Mouse (Mus musculus): Measurements from ENCODE around the gene Fzr1. TPM values are rescaled to one million over a fixed set of nuclear protein-coding genes. Genes with fewer than 3 reads are reported as not detected.
A peak's percentile ranks its signal among the peaks of the same experiment; 100 is the strongest.

The Fzr1 gene
- polyA plus RNA-seq, 1 experiment from 2014 or later: 90.9 TPM

DNA sequence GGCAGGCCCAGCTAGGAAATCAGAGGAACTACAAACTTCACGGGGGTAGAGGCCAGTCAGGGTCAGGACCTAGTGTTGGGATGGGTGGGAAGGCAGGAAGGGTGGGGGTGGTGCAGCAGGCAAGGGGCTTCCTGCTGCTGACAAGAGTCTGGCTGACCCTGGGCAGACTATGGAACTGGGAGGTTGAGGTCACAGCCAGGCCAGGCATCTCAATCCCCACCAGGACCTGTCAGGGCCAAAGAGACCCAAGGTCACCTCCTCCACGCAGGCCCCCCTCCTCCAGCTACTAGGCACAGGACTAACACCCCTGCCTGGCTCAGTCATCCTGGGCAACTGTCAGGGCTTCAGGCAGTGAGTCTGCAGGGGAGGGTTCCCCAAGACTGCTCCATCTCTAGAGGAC is 50.4 kb downstream of the Fzr1 start:
- no peaks in the 10 kb centered on the region for H3K9me3 ChIP-seq
- H3K27ac ChIP-seq: peak overlapping the region; percentile 91
- no peak for ATAC-seq (ENCODE audit: insufficient number of reproducible peaks, low FRiP score, low TSS enrichment, low read depth)
- H3K36me3 ChIP-seq: peaks cover 51% of the 10 kb centered on the region
- H3K27me3 ChIP-seq: peaks cover 9% of the 10 kb centered on the region
- H3K4me1 ChIP-seq: peaks cover 46% of the 10 kb centered on the region
- H3K9ac ChIP-seq: no peak overlapping the region
- no peak overlapping the region for H3K4me2 ChIP-seq
- WGBS: 27% methylated on average over 2 of the region's 2 CpGs
- no peak overlapping the region for H3K4me3 ChIP-seq

DNA sequence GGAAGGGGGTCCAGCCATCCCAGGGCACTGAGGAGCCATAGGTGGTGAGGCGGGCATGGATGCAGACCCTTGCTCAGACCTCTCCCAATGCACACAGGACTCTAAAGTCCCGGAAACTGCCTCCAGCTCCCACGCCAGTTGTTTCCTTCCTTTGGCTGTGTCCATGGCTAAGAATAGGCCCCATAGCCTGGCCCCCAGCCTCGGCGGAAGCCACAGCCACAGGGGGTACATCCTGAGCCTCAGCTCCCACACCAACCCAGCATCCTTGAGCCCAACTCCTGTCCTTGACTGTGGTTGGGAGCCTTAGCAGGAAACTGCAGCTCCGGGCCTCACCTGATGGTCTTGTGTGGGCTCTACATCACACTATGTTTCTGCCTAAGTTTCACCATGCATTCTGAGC is 51.5 kb downstream of the Fzr1 start:
- H3K9me3 ChIP-seq: no peaks in the 10 kb centered on the region
- peaks cover 48% of the 10 kb centered on the region for H3K4me1 ChIP-seq
- no peak overlapping the region for H3K4me3 ChIP-seq
- WGBS: 71% methylated on average over 6 of the region's 6 CpGs
- no peaks in the 10 kb centered on the region for H3K27me3 ChIP-seq
- no peak overlapping the region for H3K27ac ChIP-seq
- ATAC-seq (ENCODE audit: insufficient number of reproducible peaks, low FRiP score, low TSS enrichment, low read depth): no peak
- no peak overlapping the region for H3K9ac ChIP-seq
- peaks cover 60% of the 10 kb centered on the region for H3K36me3 ChIP-seq
- no peak overlapping the region for H3K4me2 ChIP-seq

DNA sequence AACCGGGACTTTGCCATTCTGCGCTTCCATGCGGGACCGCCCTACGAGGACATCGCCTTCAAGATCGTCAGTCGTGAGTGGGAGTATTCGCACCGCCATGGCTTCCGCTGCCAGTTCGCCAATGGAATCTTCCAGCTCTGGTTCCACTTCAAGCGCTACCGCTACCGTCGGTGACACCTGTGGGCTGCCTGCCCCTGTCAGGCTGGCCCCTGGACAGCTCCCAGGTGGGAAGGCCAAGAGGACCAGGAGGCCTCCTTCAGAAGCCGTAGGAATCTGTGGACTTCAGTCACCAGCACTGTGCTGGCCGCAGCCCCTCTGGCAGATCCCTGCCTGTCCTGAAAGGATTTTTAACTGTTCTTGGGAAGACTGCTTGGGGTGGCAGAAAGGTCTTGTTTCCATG is 52.5 kb downstream of the Fzr1 start:
- Histone ChIP-seq H3K27me3 (no peaks in the 10 kb centered on the region), H3K9ac (no peak overlapping the region), H3K4me2 (no peak overlapping the region), H3K27ac (no peak overlapping the region), H3K4me3 (no peak overlapping the region), H3K9me3 (no peaks in the 10 kb centered on the region), H3K4me1 (peaks cover 46% of the 10 kb centered on the region), H3K36me3 (peaks cover 60% of the 10 kb centered on the region)
- no peak for ATAC-seq (ENCODE audit: insufficient number of reproducible peaks, low FRiP score, low TSS enrichment, low read depth)
- 93% methylated on average over 18 of the region's 18 CpGs for WGBS

DNA sequence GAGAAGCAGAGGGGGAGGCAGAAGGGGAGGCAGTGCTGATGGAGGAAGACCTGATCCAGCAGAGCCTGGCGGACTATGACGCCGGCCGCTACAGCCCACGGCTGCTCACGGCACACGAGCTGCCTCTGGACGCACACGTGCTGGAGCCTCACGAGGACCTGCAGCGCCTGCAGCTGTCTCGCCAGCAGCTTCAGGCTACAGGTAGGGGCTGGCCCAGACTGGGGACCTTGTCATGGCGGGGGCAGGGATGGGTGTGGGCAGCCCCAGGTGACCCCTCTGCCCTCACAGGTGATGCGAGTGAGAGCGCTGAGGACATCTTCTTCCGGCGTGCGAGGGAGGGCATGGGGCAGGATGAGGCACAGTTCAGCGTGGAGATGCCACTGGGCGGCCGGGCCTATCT is 53.1 kb downstream of the Fzr1 start:
- ATAC-seq (ENCODE audit: insufficient number of reproducible peaks, low FRiP score, low TSS enrichment, low read depth): no peak
- H3K27me3 ChIP-seq: no peaks in the 10 kb centered on the region
- H3K4me2 ChIP-seq: no peak overlapping the region
- H3K4me3 ChIP-seq: no peak overlapping the region
- H3K27ac ChIP-seq: no peak overlapping the region
- 94% methylated on average over 21 of the region's 21 CpGs for WGBS
- H3K36me3 ChIP-seq: peaks cover 60% of the 10 kb centered on the region
- H3K9ac ChIP-seq: no peak overlapping the region
- peaks cover 40% of the 10 kb centered on the region for H3K4me1 ChIP-seq
- no peaks in the 10 kb centered on the region for H3K9me3 ChIP-seq

DNA sequence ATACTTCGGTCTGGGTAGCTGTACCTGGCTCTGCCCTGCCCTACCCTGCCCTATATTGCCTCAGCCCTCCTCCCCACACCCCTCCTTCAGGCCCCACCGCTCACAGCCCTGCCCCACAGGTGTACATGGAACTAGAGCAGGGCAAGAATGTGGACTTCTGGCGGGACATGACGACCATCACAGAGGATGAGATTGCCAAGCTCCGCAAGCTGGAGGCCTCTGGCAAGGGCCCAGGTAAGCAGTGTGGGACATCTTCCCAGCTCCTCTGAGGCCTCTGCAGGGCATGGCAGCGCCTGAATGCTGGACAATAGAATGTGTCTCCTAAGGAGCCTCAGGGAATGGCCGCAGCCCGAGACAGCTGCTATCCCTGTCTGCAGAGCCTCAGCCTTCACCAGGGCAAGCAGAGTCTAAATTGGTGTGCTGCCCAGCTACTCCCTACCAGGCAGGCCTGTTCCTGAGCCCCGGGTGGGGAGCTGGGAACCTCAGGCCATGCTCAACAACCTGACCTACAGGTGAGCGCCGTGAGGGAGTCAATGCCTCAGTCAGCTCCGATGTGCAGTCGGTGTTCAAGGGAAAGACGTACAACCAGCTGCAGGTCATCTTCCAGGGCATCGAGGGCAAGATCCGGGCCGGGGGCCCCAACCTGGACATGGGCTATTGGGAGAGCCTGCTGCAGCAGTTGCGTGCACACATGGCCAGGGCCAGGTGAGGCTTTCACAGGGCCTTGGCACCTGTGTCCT is 54.4 kb downstream of the Fzr1 start:
- WGBS: 93% methylated on average over 18 of the region's 18 CpGs
- Histone ChIP-seq H3K4me2 (no peak overlapping the region), H3K27me3 (no peaks in the 10 kb centered on the region), H3K36me3 (peaks cover 60% of the 10 kb centered on the region), H3K4me1 (peaks cover 39% of the 10 kb centered on the region), H3K9ac (no peak overlapping the region), H3K4me3 (no peak overlapping the region), H3K9me3 (no peaks in the 10 kb centered on the region), H3K27ac (no peak overlapping the region)
- ATAC-seq (ENCODE audit: insufficient number of reproducible peaks, low FRiP score, low TSS enrichment, low read depth): no peak

DNA sequence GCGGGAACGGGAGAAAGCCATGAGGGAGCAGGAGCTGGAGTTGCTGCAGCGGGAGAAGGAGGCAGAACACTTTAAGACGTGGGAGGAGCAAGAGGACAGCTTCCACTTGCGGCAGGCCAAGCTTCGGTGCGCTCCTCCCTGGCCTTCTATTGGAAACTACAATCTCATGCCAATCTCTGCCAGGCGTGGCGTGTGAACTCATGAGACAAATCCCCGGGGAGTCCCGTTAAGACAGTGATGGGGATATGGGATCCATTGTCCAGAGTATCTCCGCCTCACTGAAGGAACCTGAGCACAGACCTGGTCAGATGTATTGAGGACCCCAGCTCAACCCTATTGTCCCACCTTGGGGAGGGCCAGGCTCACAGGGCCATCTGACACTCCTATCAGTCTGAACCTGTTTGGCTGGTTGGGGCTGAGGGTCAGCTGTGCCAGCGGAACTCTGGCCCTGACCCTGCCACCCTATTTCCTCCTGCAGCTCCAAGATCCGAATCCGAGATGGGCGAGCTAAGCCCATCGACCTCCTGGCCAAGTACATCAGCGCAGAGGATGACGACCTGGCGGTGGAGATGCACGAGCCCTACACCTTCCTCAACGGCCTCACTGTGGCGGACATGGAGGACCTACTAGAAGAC is 55.1 kb downstream of the Fzr1 start:
- H3K4me3 ChIP-seq: 0 out of 2 replicates have a peak overlapping the region, but pooled peaks have one; percentile 99
- H3K4me2 ChIP-seq: no peak overlapping the region
- whole genome bisulfite sequencing: 91% methylated on average over 23 of the region's 23 CpGs
- ATAC-seq (ENCODE audit: insufficient number of reproducible peaks, low FRiP score, low TSS enrichment, low read depth): no peak
- peaks cover 64% of the 10 kb centered on the region for H3K36me3 ChIP-seq
- no peak overlapping the region for H3K27ac ChIP-seq
- H3K4me1 ChIP-seq: peaks cover 39% of the 10 kb centered on the region
- H3K27me3 ChIP-seq: no peaks in the 10 kb centered on the region
- H3K9me3 ChIP-seq: no peaks in the 10 kb centered on the region
- H3K9ac ChIP-seq: no peak overlapping the region

DNA sequence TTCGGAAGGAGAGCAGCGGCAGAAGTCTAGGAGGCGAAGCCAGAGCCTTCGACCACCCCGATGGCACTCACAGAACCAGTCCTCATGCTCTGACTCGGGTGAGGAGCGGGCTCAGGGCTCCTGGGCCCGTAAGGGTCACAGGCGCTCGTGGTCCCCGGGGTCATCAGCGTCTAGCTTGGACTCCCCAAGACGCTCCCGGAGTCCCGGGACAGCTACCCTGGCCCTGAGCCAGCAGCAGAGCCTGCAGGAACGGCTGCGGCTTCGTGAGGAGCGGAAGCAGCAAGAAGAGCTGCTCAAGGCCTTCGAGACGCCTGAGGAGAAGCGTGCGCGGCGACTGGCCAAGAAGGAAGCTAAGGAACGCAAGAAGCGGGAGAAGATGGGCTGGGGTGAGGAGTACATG is 55.9 kb downstream of the Fzr1 start:
- Histone ChIP-seq H3K27me3 (no peaks in the 10 kb centered on the region), H3K27ac (no peak overlapping the region), H3K9me3 (no peaks in the 10 kb centered on the region), H3K9ac (peak overlapping the region; percentile 96; the same call in 1 of the 2 replicates), H3K4me1 (peaks cover 40% of the 10 kb centered on the region), H3K4me3 (peak overlapping the region; percentile 99), H3K36me3 (peaks cover 66% of the 10 kb centered on the region), H3K4me2 (peak overlapping the region; percentile 74; the same call in 1 of the 2 replicates)
- no peak for ATAC-seq (ENCODE audit: insufficient number of reproducible peaks, low FRiP score, low TSS enrichment, low read depth)
- WGBS: 93% methylated on average over 27 of the region's 27 CpGs

DNA sequence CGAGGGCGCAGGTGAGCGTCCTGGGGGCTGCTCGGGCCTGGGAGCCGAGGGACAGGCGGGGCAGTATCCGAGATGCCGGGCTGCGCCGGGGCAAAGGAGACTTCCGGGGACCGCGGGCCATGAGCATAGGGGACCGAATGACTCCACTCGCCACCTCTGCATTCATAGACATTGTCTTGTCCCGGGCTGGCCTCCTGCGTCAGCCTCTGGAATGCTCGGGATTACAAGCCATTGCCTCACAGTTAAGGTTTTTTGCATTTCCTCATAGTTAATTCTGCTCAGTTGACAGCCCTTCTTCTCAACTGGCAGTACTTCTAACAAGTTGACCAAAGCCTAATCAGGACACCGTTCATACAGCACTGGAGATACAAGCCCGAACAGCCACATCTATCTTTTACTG is 56.9 kb downstream of the Fzr1 start:
- no peak for ATAC-seq (ENCODE audit: insufficient number of reproducible peaks, low FRiP score, low TSS enrichment, low read depth)
- peaks cover 50% of the 10 kb centered on the region for H3K4me1 ChIP-seq

DNA sequence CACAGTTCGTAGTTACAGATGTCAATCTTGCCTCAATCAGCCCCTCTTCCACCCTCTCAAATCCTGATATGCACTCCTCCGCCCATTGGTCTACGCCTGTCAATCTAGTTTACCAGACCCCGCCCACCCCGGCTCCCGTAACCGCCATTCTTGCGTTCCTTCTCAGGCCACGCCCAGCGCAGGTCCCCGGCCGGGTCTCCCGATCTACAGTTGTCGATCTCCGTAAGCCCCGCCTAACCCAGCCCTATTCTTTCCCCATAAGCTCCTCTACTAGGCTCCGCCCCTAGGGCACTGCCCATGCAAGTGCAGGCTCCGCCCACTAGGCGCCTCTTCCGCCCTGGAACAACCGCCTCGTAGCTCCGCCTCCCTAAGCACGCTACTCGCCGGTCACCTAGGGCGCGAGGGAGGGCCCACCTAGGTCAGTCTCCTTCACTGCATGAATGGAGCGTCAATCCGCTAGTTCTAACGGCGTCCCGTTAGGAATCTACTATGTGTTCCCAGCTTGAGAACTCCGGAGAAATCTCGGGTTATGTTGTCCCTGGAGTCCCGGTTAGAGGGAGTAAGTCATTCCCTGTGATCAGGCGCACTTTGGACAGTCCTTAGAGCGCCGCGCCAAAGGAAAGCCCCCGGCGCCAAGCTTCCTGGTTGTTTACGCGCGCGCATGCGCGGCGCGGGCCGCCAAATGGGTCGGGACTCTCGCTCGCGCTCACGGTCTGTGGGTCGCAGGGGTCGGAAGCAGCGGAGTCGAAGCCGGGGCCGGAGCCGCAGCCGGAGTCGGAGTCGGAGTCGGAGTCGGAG is 57.6 kb downstream of the Fzr1 start, which contains the start of gene Cactin:
Gene Cactin, plus strand, starts transcription at position 554 of the 798 bp plus-strand sequence.
- peak within 1 kb of the TSS; percentile 74 for H3K4me2 ChIP-seq
- H3K27ac ChIP-seq: peak within 1 kb of the TSS; percentile 92
- H3K9me3 ChIP-seq: no peaks in the 10 kb centered on the region
- peak within 1 kb of the TSS; percentile 96 for H3K9ac ChIP-seq
- peak; percentile 94 for ATAC-seq (ENCODE audit: insufficient number of reproducible peaks, low FRiP score, low TSS enrichment, low read depth)
- under 1% methylated on average over 68 of the region's 68 CpGs for WGBS
- H3K36me3 ChIP-seq: peaks cover 62% of the 10 kb centered on the region
- peak within 1 kb of the TSS; percentile 99 for H3K4me3 ChIP-seq
- H3K27me3 ChIP-seq: no peaks in the 10 kb centered on the region
- peaks cover 53% of the 10 kb centered on the region for H3K4me1 ChIP-seq

More for the DNA sequence above, 56.9 kb downstream of the Fzr1 start:
- peak overlapping the region; percentile 92 for H3K27ac ChIP-seq
- WGBS: 3% methylated on average over 20 of the region's 20 CpGs
- peak overlapping the region; percentile 96 for H3K9ac ChIP-seq
- H3K9me3 ChIP-seq: no peaks in the 10 kb centered on the region
- H3K4me2 ChIP-seq: peak overlapping the region; percentile 74
- H3K36me3 ChIP-seq: peaks cover 62% of the 10 kb centered on the region
- H3K27me3 ChIP-seq: no peaks in the 10 kb centered on the region
- peak overlapping the region; percentile 99 for H3K4me3 ChIP-seq

DNA sequence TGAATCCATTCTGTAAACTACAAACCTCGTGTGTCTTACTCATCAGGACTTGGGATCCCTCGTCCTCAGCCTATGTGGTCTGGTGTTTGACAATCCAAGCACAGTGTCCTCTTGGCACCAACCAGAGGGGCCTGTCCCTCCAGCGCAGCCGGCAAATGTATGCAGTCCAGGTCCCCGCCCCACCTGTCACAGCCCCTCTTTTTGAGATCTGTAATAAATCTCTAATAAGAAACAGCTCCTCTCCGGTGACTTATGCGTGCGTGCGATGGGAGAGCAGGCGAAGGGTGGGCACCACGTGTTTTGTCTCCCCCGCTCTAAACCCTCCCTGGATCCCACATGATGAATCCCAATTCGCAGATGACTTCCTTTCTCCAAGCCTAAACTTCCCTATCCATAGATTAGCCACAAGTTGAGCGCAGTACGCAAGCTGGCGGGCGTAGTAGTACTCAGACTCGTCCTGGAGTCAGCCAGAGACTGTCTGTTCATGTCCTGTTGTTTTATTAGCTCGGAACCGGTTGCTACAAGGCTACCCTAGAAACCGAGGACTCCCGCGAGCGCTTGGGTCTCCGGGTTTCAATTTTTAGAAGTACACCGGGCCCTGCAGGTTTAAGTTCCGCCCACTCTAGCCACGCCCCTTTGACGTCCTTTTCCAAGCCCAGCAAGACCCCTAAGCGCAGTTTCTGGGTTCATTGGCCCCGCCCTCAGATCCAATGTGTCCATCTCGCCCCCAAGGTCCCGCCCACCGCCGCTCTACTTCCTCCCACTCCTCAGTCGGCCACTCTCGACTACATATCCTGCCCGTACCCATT is 58.4 kb downstream of the Fzr1 start:
- peaks cover 53% of the 10 kb centered on the region for H3K4me1 ChIP-seq
- WGBS: under 1% methylated on average over 38 of the region's 38 CpGs
- peaks cover 62% of the 10 kb centered on the region for H3K36me3 ChIP-seq

DNA sequence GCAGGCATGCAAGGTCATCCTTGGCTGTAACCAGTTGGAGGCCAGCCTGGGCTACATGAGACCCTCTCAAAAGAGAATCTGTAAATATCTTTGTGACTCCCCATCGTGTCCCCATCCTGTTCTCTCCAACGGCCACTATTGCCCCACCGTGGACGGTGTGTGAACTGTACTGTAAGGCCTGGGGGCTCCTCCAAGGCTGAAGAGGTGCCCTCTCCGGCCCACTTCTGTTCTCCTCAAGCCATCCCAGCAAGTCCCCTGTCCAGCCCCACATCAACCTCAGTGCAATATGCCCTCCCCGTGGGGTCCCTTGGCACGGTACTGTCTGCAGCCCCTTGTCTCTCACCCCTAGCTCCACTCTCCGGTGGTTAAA is 59.0 kb downstream of the Fzr1 start:
- peak overlapping the region; percentile 92 for H3K27ac ChIP-seq
- peak overlapping the region; percentile 99 for H3K4me3 ChIP-seq
- no peaks in the 10 kb centered on the region for H3K27me3 ChIP-seq
- H3K4me1 ChIP-seq: peaks cover 53% of the 10 kb centered on the region
- H3K4me2 ChIP-seq: peak overlapping the region; percentile 74
- WGBS: 25% methylated on average over 8 of the region's 8 CpGs
- peak overlapping the region; percentile 18; the same call in 1 of the 2 replicates for H3K9ac ChIP-seq
- ATAC-seq (ENCODE audit: insufficient number of reproducible peaks, low FRiP score, low TSS enrichment, low read depth): no peak
- no peaks in the 10 kb centered on the region for H3K9me3 ChIP-seq
- H3K36me3 ChIP-seq: peaks cover 62% of the 10 kb centered on the region

More for the DNA sequence above, 58.4 kb downstream of the Fzr1 start:
- Histone ChIP-seq H3K27ac (peak overlapping the region; percentile 92), H3K4me2 (peak overlapping the region; percentile 74), H3K27me3 (no peaks in the 10 kb centered on the region), H3K4me3 (peak overlapping the region; percentile 99), H3K9me3 (no peaks in the 10 kb centered on the region), H3K9ac (peak overlapping the region; percentile 18; the same call in 1 of the 2 replicates)
- ATAC-seq (ENCODE audit: insufficient number of reproducible peaks, low FRiP score, low TSS enrichment, low read depth): no peak; the same call in 1 of the 2 replicates

Data from limb, embryonic 15.5 days (tissue).